Mouse (Mus musculus) c-Kit-positive CD71-negative TER-119-negative erythroid progenitor cells, embryonic 14.5 days (primary cell): Measurements from ENCODE around the gene Ap1m2.

Experiments used
- DNase-seq: peaks from one replicate; pipeline ENCODE4 v3.0.0-alpha.2; 2013; ENCODE audit warnings: low read depth

Gene Ap1m2

GRCm38 (mm10) chr9:21312134-21312533 lies at the start of gene Ap1m2:
Gene Ap1m2, minus strand, starts transcription at chr9:21312337.
- DNase-seq, result no peak

GRCm38 (mm10) chr9:21356981-21357718 lies 45.0 kb upstream of the Ap1m2 start:
- peak; percentile 68 for DNase-seq

DNA sequence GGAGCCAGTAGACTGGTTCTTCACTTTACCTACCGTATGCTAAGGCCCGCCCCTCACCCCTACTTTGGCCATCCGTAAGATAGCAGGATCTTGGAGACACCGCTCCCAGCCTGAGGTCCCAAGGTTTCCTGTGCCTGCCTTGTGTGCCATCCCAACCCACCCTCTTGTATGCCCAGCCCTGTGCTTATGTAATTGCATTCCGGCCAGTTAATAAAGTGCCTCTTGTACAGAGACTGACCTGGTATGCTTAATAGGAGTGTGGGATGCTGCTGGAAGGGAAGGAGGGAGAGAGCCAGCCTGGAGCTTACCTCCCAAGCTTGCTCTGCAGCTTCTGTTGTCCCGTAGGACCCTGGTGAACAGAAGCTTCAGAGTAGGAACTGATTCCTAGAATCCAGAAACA lies 42.7 kb upstream of the Ap1m2 start:
- no peak for DNase-seq

- DNase-seq, result no peak
Measured at GRCm38 (mm10) chr9:21353373-21353686, 41.2 kb upstream of the Ap1m2 start.

- DNase-seq, result no peak
Measured at GRCm38 (mm10) chr9:21352463-21353372, 40.6 kb upstream of the Ap1m2 start.

DNA sequence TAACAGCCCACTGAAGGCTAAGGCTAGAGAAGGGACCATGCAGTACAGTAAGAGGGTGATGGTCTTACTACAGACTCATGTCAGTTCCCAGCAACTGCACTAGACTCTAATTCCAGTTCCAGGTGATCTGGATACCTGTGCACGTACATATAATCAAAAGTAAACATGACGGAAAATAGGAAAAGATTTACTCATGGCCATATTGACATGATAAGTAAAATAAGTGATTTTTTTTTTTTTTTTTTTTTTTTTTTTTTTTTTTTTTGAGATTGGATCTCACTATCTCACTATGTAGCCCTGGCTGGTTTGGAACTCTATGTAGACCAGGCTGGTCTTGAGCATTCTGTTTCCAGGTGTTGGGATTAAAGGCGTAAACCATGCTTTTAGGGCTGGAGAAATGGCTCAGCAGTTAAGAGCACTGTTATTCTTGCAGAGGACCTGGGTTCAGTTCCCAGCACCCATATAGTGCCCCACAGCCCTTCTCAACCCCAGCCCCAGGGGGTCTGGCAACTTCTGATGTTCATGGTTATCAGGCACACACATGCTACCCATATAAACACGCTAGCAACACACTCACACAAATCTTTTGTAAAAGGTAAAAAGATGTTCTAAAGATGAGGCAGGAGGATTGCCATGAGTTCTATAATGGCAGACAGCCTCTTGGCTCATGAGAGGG lies 39.7 kb upstream of the Ap1m2 start:
- no peak for DNase-seq

- no peak for DNase-seq
Measured at GRCm38 (mm10) chr9:21351178-21351577, 39.0 kb upstream of the Ap1m2 start.

- no peak for DNase-seq
Measured at GRCm38 (mm10) chr9:21348152-21348551, 36.0 kb upstream of the Ap1m2 start.

DNA sequence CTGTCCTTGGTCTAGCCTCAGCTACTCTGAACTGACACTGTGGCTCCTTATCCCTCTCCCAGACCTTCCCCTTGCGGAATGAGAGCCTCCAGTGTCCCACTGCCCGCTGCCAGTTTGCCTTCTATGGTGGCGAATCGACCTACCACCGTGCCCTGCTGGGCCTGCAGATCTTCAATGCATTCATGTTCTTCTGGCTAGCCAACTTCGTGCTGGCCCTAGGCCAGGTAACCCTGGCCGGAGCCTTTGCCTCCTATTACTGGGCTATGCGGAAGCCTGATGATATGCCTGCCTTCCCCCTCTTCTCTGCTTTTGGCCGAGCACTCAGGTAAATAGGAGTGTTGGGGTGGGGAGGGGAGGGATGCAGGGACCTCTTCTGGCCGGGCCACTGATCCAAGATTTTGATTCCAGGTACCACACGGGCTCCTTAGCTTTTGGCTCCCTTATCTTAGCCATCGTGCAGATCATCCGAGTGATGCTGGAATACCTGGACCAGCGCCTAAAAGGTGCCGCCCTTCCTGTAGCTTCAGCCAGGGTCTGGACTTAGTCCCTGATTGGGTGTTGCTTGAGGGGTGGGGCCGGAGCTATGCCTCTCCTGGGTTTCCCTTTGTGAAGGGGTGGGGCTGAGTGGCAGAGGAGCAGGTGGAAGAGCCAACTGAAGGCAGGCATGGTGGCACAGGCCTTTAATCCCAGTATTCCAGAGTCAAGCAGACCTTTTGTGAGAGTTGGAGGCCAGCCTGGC lies 34.7 kb upstream of the Ap1m2 start:
- no peak for DNase-seq

- no peak for DNase-seq
Measured at GRCm38 (mm10) chr9:21340411-21340810, 28.3 kb upstream of the Ap1m2 start.

- DNase-seq, result no peak
Measured at GRCm38 (mm10) chr9:21337652-21338051, 25.5 kb upstream of the Ap1m2 start.

GRCm38 (mm10) chr9:21336491-21336890 lies 24.4 kb upstream of the Ap1m2 start:
- no peak for DNase-seq

DNA sequence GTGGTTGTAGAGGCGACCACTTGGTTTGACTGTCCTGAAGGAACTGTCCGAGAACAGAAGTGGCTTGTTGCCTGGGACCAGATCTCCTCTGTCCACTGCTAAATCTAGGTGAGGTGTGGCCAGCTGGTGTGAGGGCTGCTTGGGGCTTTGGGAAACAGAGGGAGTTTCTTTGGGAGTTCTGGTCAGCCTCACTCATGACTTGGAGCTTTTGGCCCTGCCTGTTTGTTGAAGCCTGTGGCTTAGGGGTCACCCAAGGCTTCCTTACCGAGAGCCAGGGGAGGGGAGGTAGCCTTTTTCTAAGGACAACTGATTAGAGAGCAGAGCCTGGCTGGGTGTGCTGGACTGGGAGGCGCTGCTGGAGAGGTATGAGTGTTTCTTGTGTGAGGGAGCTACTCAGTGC lies 23.3 kb upstream of the Ap1m2 start:
- no peak for DNase-seq

- DNase-seq, result no peak
Measured at GRCm38 (mm10) chr9:21334747-21335146, 22.6 kb upstream of the Ap1m2 start.

DNA sequence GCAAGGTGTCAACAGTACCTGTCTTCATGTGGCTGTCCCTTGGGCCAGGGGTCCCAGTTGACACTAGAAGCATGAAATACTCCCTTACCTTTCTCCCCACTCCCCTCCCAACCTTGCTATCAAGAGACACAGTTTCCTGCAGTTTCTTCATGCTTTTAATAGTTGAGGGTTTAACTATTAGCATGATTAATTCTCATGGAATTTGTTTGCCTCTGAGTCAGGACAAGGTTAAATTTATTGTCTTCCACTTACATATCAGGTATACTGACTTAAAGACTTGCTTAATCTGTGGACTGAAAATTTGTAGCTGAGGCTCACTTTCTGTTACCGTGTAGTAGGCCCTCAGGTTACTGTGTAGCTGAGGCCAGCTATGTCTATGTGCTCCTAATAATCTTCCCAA lies 21.4 kb upstream of the Ap1m2 start:
- no peak for DNase-seq

DNA sequence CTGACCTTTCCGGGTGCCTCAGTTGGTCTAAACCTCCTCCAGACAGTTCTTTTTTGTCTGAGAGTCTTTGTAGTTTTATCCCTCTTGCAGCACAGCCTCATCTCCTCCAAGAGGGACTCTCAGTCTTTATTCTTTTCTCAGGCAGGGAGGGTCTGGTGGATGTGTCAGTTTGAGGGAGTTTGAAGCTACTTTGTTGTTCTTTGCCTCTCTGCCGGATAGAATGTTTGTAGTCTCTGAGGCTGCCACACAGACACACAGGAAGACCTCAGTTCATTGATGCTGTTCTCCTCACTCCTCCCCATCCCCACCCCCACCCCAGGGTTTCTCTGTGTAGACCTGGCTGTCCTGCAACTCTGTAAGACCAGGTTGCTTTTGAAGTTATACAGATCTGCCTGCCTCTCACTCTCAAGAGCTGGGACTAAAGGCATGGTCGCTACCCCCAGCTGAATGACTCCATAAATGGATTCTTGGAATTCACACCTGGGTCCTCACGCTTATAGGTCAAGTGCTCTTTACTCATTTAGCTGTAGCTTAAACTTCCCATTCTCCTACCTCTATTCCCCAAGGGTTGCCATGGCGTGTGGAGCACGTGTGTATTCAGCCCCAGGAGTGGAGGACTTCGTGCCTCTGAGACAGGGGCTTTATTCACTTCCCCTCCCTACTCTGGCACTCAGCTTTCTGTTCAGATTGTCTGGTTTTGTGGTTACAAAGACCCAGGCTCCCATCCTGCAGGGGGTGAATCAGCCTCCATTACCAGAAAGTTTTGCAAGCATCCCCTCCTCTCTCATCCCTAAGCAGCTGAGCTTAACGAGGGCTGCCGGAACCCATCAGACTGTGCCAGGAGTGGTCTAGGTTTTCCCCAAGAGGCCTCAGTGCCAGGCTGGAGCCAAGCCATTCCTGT lies 20.3 kb upstream of the Ap1m2 start:
- peak; percentile 60 for DNase-seq

DNA sequence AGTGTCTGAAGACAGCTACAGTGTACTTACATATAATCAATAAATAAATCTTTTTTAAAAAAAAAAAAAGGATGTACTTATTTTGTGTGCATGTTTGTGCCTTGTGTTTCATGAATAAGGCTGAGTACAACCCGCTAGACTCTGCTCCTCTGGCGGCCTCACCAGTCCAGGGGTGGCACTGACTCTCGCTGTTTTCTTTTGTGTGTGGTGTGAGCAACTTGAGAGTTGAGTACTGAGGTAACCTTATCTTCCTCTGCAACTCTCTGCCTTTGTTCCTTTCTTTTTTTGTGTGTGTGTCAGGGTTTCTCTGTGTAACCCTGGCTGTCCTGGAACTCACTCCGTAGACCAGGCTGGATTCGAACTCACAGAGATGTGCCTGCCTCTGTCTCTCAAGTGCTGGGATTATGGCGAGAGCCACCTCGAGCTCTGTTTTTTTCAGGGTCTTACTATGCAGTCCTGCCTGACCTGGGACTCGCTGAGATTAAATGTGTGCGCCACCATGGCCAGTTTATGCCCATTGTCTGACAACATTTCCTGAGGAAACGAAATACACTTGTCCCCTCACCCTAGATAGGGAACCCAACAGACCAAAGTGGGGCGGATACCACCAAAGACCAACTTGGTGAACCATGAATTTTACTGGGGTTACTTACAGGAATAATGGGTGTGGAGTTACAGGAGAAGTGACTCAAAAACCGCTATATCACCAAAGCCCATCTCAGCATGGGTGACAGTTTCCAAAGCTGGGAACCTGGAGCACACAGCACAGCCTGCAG lies 19.4 kb upstream of the Ap1m2 start:
- no peak for DNase-seq

DNA sequence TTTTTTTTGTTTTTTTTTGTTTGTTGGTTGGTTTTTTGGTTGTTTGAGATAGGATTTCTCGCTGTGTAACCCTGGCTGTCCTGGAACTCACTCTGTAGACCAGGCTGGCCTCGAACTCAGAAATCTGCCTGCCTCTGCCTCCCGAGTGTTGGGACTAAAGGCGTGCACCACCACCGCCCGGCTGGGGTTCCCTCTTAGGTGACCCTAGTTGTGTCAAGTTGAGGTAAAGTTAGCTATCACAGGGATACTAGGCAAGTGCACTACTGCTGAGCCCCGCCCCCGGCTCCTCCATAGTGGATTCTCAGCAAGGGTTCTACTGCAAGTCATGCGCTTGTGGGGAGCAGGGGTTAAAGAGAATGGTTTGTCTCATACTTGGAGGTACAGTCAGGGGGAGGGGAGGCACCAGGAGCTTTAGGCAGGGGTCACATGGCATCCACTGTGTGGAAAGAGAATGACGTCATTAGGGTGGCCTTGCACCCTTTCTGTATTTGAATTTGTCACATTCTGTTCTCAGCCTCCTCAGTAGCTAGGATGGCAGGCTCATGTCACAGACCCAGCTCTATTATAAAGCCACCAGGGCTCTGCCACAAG lies 17.7 kb upstream of the Ap1m2 start:
- DNase-seq, result no peak

- no peak for DNase-seq
Measured at GRCm38 (mm10) chr9:21329041-21329440, 16.9 kb upstream of the Ap1m2 start.

DNA sequence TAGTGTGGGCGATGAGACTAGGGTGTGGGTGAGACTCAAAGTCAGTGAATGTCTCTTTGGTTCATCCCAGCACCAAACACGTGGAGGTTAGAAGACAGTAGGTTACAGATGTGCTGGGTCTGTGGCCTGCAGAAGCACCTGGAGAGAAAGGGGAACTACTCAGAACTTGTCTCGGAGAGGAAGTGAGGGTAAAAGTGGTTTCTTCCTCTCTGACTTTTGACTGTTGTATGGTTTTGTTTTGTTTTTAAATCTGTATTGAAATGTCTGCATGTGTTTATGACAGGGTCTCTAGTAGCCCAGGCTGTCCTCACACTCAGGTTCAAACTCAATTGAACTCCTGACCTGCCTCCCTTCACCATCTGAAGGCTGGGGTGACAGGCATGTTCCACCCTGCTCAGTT lies 15.9 kb upstream of the Ap1m2 start:
- peak; percentile 48 for DNase-seq
